Mouse (Mus musculus) gastrocnemius, postnatal 14 days (tissue): Measurements from ENCODE around the gene Tm2d3. TPM values are rescaled to one million over a fixed set of nuclear protein-coding genes. Genes with fewer than 3 reads are reported as not detected.

ENCODE experiments used
- DNase-seq: peaks from one replicate; pipeline ENCODE4 v3.0.0; 2021; ENCODE audit warnings: mixed read lengths
- intact Hi-C: fragments of 180-260 bp; cut with DNase I; formaldehyde crosslinking; loops from one replicate; pipeline ENCODE4 v1.15.1; 2025; ENCODE audit warnings: low total_unique reads
- total RNA-seq, 2 experiments: library from RNA; stranded (reverse); gene quantifications; 2 replicates each; pipeline ENCODE4 v1.2.3; 2021

The Tm2d3 gene
- total RNA-seq, 2 experiments from 2014 or later: 11.5 to 14.5 TPM

DNA sequence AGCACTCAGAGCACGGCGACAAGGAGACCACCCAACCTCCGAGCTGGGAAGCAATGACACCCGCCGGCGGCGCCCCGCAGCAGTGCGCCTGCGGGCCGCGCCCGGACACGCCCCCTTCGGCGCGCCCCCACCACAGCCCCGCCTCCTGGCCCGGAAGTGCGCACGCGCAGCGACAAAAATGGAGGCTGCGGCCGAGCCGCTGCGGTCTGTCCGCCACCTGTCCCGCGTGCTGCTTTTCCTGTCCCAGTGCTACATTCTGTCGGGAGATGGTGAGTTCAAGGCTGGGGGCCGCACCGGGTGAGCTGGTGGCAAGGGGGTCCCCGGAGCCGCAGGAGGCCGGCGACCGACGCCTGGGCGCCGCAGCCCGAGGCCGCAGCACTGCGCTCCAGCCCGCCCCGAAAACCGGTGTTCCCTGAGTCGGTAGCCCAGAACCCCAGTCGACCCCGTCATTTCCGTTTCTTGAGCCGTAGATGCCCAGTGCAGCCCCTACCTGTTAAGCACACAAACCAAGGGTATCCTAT lies 2.4 kb downstream of the Tm2d3 start:
- intact Hi-C loops: no loop called here
- peak; percentile 89 for DNase-seq

DNA sequence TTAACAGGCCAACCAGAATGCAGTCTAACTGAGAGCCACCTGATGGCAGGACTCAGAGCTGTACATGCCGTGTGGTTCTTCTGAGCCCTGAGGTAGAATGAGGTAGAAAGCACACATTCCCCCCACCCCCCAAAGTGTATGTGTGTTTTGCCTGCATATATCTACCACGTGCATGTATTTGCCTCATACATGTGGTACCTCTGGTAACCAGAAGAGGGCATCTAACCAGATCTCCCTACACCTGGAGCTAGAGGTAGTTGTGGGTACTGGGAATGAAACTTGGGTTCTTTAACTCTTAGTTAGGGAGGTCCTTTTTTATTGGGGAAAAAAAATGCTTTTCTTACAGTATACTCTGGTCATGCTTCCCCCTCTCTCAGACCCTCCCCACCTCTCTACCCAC lies 5.5 kb downstream of the Tm2d3 start:
- DNase-seq: no peak
- intact Hi-C loops: no loop called here

DNA sequence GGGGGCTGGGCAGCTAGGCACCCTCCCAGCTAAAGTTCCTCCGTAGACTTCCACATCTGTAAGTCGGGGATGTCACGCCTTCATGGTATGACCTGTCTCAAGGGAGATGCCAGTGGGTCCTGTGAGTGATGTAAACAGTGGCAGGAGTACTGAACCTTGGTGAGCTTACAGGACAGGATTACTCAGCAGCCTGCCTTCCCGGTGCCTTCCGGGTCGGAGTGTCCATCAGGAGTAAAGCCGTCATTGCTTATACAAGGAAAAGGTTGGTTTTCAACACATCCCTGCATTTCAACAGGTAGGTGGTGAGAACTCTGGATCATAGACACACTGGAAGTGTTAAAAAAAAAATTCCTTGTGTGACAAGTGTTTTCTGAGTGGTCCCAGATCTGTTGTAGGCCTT lies 11.1 kb downstream of the Tm2d3 start:
- intact Hi-C loops: no loop called here
- no peak for DNase-seq

DNA sequence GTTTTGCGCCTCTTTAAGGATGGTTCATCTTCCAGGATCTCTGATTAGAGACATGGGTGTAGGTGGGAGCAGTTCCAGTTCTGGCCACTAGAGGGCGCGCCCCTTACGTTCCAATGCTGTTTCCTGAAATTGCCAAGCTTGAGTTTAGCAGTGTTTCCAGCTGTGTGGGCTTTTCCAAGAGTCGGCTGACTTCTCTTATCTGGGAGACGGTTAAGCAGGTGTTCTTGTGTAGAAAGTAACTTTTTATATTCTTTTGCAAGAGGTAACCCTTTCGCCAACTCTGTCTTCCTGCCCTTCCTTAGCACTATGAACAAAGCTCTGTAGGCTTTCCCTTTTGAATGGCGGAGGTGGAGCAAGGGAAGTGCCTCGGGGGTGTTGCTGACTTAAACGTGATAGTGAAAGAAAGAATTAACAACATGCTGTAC lies 13.9 kb downstream of the Tm2d3 start:
- intact Hi-C loops: loop anchor here (2.0 kb wide), 1 partner anchor 350 kb away; no protein-coding TSS in a partner anchor
- DNase-seq: peak; percentile 72

DNA sequence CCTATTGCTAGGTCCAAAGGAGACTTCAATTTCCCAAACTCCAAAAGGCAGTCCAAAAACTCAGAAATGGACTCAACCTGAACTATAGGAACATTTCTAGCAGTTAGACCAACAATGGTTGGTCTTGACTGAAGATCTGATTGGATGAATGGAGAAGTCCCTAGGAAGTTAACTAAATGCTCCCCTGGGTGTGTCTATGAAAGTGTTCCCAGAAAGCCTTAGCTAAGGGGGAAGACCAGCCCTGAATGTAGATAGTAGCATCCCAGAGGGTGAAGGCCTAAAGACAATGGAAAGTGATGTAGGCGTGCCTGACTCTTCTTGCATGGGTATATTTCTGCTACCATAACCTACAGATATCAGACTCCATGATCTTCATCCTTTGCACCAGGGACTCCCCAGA lies 17.5 kb downstream of the Tm2d3 start:
- DNase-seq: no peak
- intact Hi-C loops: no loop called here

DNA sequence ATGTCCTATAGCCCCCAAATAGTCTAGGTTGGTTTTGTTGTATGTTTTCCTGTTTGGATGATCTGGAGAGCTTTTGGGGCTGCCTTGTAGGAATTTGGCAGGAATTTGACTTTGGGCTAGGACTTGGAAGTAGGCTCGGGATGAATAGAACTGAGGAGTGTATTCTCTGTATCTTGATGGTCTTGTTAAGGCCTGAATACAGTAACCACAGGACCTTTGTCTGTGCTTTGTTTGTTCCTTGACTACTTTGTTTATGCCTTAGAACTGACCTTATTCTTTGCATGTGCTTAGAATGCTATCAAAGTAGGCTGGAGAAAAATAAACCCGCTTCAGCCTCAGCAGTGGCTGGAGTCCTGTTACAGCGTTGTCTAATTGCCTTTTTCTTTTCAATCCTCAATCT lies 19.3 kb downstream of the Tm2d3 start:
- DNase-seq: no peak
- intact Hi-C loops: no loop called here

DNA sequence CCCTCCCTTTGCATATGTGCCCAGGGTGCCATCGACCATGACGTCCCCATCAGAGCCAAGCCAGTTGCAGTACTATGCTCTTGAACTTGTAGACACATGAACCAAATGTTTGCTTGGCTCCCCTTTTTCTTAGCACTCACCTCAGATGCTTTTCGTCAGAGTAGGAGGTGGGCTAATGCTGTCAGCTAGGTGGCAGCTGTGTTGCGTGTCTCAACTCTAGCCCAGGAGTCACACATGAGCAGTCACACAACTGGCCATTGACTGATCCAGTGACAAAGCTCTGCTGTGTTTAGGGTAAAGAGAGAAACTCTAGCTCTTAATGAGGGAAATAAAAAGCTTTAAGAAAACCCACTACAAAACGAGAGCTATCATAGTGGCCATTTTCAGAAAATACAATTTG lies 22.8 kb downstream of the Tm2d3 start:
- DNase-seq: no peak
- intact Hi-C loops: no loop called here

DNA sequence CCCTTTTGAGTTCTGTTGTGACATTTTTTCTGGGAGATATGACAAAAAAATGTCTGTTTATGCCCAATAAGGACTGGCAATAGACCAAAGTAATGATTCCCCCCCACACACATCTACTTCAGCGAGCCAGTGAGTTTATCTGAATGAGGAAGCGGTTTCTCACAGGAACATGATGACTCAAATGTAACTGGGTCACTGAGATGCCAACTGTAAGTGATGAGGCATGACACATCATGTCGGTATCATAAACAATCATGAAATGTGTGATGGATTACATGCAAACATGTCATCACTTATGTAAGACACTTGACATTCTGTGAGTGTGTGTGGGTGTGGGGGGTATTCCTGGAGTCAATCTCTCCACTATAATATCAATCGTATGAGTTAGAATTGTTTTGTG lies 23.3 kb downstream of the Tm2d3 start:
- intact Hi-C loops: no loop called here
- DNase-seq: no peak

DNA sequence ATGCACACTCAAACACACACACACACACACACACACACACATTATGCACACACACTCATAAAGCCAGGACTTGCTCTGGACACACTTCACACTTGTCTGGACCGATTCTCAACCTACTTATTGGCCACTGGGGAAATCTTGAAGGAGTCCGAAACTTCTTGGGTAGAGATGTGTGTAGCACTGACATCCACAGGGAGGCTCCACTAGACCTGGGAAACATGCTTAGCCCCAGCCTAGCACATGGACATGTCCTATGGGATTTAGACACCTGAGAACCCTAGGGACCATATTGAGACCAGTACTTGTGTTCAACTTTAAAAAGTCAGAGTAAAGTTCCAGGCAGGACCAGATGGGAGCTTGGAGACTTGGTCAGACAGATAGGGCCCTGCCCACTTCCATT lies 43.1 kb downstream of the Tm2d3 start:
- intact Hi-C loops: loop anchor here (10.0 kb wide), 1 partner anchor 121 kb away; no protein-coding TSS in a partner anchor
- no peak for DNase-seq

DNA sequence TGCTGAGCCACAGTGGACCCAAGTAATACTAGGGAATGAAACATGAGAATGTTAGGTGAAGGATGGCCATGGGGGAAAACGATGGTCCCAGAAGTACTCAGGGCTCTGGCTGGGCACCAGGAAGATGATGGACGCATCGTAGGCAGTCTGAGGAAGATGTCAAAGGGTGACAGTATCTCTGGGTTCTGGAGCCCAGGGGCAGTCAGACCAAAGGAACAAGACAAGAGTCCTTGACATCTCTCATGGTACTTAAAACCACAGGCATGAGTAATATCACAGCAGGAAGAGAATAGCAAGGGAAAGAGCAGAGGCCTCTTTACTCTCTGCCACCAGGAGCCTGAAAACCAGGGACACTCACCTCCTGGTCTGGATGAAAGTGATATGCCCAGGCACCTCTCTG lies 44.3 kb downstream of the Tm2d3 start:
- no peak for DNase-seq
- intact Hi-C loops: loop anchor here (10.0 kb wide), 1 partner anchor 120 kb away; no protein-coding TSS in a partner anchor

DNA sequence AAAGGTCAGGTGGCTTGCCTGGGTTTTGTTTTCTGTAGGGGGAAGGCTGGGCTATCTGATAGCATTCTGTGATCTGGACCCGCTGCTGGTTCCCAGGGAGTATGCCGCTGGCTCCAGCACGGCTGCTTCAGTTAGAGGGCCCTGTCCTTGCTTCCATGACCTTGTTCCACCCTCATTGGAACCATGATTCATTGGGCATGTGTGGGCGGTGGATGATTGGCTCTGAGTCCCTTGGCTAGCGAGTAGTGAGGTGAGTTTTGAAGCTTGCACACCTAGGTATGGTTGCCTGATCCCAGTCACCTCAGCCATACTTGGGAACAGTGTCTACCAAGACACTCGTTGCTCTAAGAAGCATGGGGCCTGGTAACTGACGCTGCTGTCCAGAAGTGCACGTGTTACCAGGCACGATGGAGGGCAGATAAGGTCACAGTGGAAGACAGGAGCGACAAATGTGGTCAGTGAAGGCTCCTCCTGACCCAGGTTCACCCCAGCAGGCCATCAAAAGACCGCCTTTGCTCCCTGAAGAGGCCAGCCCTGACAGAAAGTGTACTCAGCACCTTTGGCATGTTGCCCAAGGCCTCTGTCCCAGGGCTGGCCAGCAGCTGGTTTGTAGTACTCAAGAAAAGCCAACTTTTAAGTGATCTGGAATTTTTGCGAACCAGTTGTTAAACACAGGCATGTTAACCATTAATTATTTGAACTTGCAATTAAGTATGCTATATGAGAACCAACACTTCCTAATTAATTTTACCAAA lies 46.5 kb downstream of the Tm2d3 start:
- peak; percentile 64 for DNase-seq
- intact Hi-C loops: loop anchor here (10.0 kb wide), 1 partner anchor 117 kb away; no protein-coding TSS in a partner anchor

DNA sequence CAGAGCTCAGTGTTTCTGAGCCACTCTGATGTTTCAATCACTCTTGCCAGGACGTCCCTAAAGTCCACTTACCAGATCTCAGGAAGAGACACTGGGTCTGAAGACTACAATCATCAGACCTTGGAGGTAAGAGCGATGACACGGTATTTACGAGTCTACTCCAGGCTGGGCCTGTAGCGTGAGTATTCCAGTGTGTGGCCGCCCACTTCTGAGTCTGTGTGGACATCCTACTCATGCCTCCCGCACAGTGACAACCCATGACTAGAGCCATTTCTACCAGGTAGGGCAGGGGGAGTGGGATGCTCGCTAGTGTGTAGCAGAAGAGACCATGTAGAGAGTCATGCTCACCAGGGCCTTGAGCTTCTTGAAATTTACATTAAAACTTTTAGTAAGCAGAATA lies 51.9 kb downstream of the Tm2d3 start:
- intact Hi-C loops: no loop called here
- DNase-seq: no peak

DNA sequence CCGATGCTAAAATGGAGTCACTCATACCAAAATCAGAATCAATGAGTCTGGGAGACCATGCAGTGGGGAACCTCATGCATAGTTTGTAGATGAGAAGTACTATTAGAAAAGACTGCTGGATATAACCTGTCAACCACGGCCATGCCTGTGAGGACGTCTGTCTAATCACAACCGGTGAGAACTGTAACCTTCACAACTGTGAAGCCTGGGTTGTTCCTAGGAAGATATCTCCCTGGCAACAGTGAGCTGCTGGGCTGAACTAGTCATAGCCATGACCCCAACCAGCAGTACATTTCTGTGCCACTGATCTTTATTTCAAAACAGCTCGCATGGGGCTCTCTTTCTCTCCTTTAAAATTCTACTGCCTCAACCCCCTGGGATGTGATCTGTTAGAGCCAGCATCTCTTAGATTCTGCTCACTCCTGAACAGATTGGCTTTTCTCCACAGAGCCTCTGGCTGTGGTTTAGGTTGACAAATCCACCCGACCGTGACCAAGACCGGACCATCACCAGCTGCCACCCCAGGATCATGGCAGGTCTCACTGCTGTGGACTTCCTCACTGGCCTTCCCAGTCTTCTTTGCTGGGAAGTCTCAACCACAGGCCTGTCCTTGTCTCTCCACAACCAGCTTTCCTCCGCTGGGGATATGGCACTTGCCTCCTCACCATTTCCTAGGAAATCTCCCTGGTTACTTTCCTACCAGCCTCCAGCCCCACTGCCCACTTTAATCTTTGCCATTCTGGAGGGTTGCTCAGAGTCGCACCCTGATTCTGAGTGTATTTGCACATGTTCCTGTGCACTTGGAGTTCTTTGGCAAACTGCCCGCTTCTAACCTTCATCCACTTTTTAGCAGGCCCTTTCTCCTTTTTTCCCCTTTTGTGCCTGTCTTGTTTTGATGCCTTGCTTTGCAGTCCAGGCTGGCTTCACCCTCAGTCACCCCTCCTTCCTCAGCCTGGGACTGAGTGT lies 57.3 kb downstream of the Tm2d3 start:
- intact Hi-C loops: no loop called here
- DNase-seq: no peak

Other genes starting within 250 kb of the Tm2d3 start
- 10 to 100 TPM; 40.2 to 42.2 TPM for gene Tjp1, start 163.4 kb upstream of the Tm2d3 start, total RNA-seq
- gene Tarsl2, start 46.3 kb upstream of the Tm2d3 start, total RNA-seq: 10 to 100 TPM; 39.0 to 41.0 TPM
- 10 to 100 TPM; 31.6 to 39.6 TPM for gene Pcsk6, start 170.6 kb downstream of the Tm2d3 start, total RNA-seq